Mouse (Mus musculus) bone marrow macrophage, adult 2 months (primary cell): ENCODE measurements around the gene Iqcc.

Experiments used
- CTCF ChIP-seq: IDR thresholded peaks from 2 replicates; pipeline ENCODE4 v1.5.1; 2012; ENCODE audit warnings: low read depth, mild to moderate bottlenecking, low read length, moderate library complexity
- POLR2A ChIP-seq: IDR thresholded peaks from 2 replicates; pipeline ENCODE4 v1.6.1; 2012; ENCODE audit warnings: mild to moderate bottlenecking, low read depth, low read length, borderline replicate concordance

DNA sequence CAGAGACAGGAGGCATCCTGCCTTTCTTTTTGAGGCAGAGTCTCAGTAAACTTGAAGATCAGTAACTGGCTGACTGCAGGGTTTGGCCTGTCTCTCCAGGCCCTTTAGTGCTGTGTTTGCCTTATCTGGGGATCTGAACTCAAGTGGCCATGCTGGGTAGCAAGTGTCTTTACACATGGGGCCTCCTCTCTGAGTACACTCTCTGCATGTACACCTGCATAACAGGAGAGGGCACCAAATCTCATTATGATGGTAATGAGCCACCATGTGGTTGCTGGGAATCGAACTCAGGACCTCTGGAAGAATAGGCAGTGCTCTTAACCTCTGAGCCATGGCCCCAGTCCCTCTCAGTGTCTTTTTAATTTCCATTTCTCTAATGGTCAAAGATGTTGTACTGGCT, 36.6 kb downstream of the Iqcc start:
- no peak for TF ChIP-seq CTCF
- TF ChIP-seq POLR2A = no peak
